Mouse (Mus musculus) liver, embryonic 14.5 days (tissue): Measurements from ENCODE around the gene Dio1. TPM values are rescaled to one million over a fixed set of nuclear protein-coding genes. Genes with fewer than 3 reads are reported as not detected.

Experiments used
- ATAC-seq: fragments of 200-750 bp; cut with Nextera tagmentation; 2 replicates; pipeline ENCODE4 v1.8.0; 2017; ENCODE audit warnings: moderate number of reproducible peaks, mild to moderate bottlenecking, moderate library complexity; ENCODE audit not compliant: insufficient read depth
- DNase-seq, 3 experiments: peaks; one replicate each; pipeline ENCODE4 v3.0.0-alpha.2; 2012 to 2013; ENCODE audit warnings: low read depth in 3 of 3, low spot score in 3 of 3
- H3K27ac ChIP-seq: fragments of 300-500 bp; sonication (generic); 2 replicates; pipeline ENCODE4 v1.5.1; 2014; ENCODE audit warnings: moderate library complexity, mild to moderate bottlenecking, control low read depth, inconsistent platforms
- H3K27me3 ChIP-seq: fragments of 300-500 bp; sonication (generic); 2 replicates; pipeline ENCODE4 v1.6.1; 2014; ENCODE audit warnings: mild to moderate bottlenecking, low read length, moderate library complexity; ENCODE audit not compliant: control insufficient read depth, insufficient read depth
- H3K36me3 ChIP-seq: fragments of 300-500 bp; sonication (generic); replicated peaks from 2 replicates; pipeline ENCODE4 v1.6.1; 2014; ENCODE audit warnings: low read depth; ENCODE audit not compliant: control insufficient read depth, insufficient read depth
- H3K4me1 ChIP-seq, 2 experiments: fragments of 200-500 bp in 1 of 2; fragments of 300-500 bp in 1 of 2; sonication (generic) in 1 of 2; replicated peaks; 2 replicates each; pipeline ENCODE4 v1.6.1; 2012 to 2014; ENCODE audit warnings: antibody characterized with exemption in 1 of 2, inconsistent platforms in 1 of 2, low read length in 1 of 2; ENCODE audit not compliant: control insufficient read depth in 2 of 2, insufficient read depth in 2 of 2
- H3K4me2 ChIP-seq: fragments of 300-500 bp; sonication (generic); 2 replicates; pipeline ENCODE4 v1.6.1; 2014; ENCODE audit warnings: low read depth, mild to moderate bottlenecking, control low read depth, moderate library complexity
- H3K4me3 ChIP-seq, 2 experiments: fragments of 200-500 bp in 1 of 2; fragments of 300-500 bp in 1 of 2; sonication (generic) in 1 of 2; 2 replicates each; pipeline ENCODE4 v1.5.1; 2012 to 2014; ENCODE audit warnings: low read depth in 2 of 2, low read length in 2 of 2, mild to moderate bottlenecking in 2 of 2, control low read depth in 1 of 2, inconsistent platforms in 1 of 2, moderate library complexity in 1 of 2; ENCODE audit not compliant: insufficient read depth in 1 of 2
- H3K9ac ChIP-seq: fragments of 300-500 bp; sonication (generic); replicated peaks from 2 replicates; pipeline ENCODE4 v1.6.1; 2014; ENCODE audit warnings: mild to moderate bottlenecking, control low read depth, moderate library complexity
- H3K9me3 ChIP-seq: fragments of 300-500 bp; sonication (generic); 2 replicates; pipeline ENCODE4 v1.6.1; 2016; ENCODE audit warnings: low read length, mixed read lengths; ENCODE audit not compliant: control insufficient read depth
- CTCF ChIP-seq: IDR thresholded peaks from 2 replicates; pipeline ENCODE4 v1.5.1; 2016; ENCODE audit warnings: antibody characterized with exemption, low read depth, control low read depth
- EP300 ChIP-seq: IDR thresholded peaks from 2 replicates; pipeline ENCODE4 v1.6.1; 2016; ENCODE audit warnings: antibody characterized with exemption, low read depth
- WGBS: fragments of 180-500 bp; shearing (Covaris S2); extraction: QIAGEN DNeasy Blood & Tissue Kit; methylation state at CpG from one replicate; pipeline ENCODE4 v1.1.7; 2014; ENCODE audit not compliant: insufficient replicate concordance; 5-methylcytosine and 5-hydroxymethylcytosine counted together
- polyA plus RNA-seq, 2 experiments: library from polyadenylated mRNA; depleted of rRNA in 1 of 2; stranded (reverse) in 1 of 2; unstranded in 1 of 2; fragments of >200 nt; fragmentation: Nextera tagmentation in 1 of 2; extraction: Ambion mirVana in 1 of 2; gene quantifications; 2 replicates each; pipeline versions ENCODE4 v1.2.1 to v1.2.3; 2012 to 2014

The Dio1 gene
- polyA plus RNA-seq, 2 experiments = not detected

DNA sequence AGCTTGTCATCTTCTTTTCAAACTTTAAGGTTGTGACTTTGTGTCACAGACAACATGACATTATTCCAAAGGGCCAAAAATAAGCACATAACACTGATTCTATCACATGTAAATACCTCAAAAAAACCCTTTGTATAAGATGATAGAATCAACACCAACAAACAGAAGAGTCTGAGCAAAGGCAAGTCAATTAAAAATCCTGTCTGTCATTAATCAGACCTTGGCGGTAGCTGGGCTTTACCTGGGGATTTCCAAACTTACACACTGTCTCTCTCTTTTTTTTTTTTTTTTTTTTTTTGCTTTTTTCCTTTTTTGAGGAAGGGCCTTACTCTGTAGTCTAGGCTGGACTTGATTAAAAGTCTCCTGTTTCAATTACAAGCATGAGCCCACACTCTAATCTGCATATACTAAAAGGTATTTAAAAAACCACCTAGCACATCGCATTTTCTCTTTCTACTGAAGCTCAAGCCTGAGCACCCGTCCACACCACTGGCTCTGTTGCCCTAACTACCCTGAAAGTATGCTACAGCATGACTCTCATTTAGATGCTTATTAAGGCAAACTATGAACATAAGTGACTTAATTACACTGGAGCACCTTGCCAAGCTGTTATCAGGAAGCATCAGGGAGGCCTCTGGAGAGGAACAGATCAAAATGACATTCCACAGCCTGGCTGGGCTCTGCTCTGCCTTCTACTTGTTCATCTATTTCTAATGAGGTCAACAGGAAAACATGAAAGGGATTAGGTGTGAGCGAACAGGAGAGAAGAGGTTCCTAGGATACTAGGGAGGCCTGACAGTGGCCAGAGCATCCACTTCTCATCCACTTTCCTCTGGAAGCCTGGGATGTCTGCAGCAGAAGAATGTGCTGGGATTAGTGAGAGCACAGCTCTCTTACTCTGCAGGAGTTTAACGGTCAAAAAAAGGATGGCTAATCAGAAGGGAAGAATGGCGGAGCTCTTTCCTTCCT lies 63.3 kb downstream of the Dio1 start:
- WGBS = 80% methylated on average over 6 of the region's 6 CpGs
- TF ChIP-seq CTCF (no peak), EP300 (no peak)
- Histone ChIP-seq H3K9me3 (no peaks in the 10 kb centered on the region), H3K36me3 (no peaks in the 10 kb centered on the region; the same call in 1 of the 2 replicates), H3K27me3 (no peaks in the 10 kb centered on the region), H3K4me3 (no peak overlapping the region), H3K4me2 (no peak overlapping the region), H3K4me1 (peaks cover 0 to 4% of the 10 kb centered on the region in 2 experiments; a peak in 1 of 4 replicates), H3K9ac (no peak overlapping the region), H3K27ac (no peak overlapping the region)
- DNase-seq = no peak
- no peak for ATAC-seq

Other genes with a start within 250 kb of the Dio1 start
- gene Mrpl37, start 240.3 kb downstream of the Dio1 start, polyA plus RNA-seq (2012; rRNA removed) = 36.4 and 38.8 TPM in 2 replicates
- gene Mrpl37, start 240.3 kb downstream of the Dio1 start, polyA plus RNA-seq (2014; fragmentation: Nextera tagmentation; extraction: Ambion mirVana) = 57.9 and 65.4 TPM in 2 replicates
- 1.7 and 1.9 TPM in 2 replicates for gene Cyb5rl, start 240.2 kb downstream of the Dio1 start, polyA plus RNA-seq (2012; rRNA removed)
- gene Cyb5rl, start 240.2 kb downstream of the Dio1 start, polyA plus RNA-seq (2014; fragmentation: Nextera tagmentation; extraction: Ambion mirVana) = 1.2 and 2.0 TPM in 2 replicates
- not detected in 2 replicates for gene Cdcp2, start 210.3 kb downstream of the Dio1 start, polyA plus RNA-seq (2012; rRNA removed)
- not detected in 2 replicates for gene Cdcp2, start 210.3 kb downstream of the Dio1 start, polyA plus RNA-seq (2014; fragmentation: Nextera tagmentation; extraction: Ambion mirVana)
- gene Tmem59, start 128.8 kb downstream of the Dio1 start, polyA plus RNA-seq (2012; rRNA removed) = 51.3 and 53.7 TPM in 2 replicates
- gene Tmem59, start 128.8 kb downstream of the Dio1 start, polyA plus RNA-seq (2014; fragmentation: Nextera tagmentation; extraction: Ambion mirVana) = 129 and 144 TPM in 2 replicates
- gene Tceanc2, start 128.1 kb downstream of the Dio1 start, polyA plus RNA-seq (2012; rRNA removed) = 3.3 and 5.5 TPM in 2 replicates
- gene Tceanc2, start 128.1 kb downstream of the Dio1 start, polyA plus RNA-seq (2014; fragmentation: Nextera tagmentation; extraction: Ambion mirVana) = 11.3 and 24.2 TPM in 2 replicates
- gene Ldlrad1, start 98.0 kb downstream of the Dio1 start, polyA plus RNA-seq (2012; rRNA removed) = not detected in 2 replicates
- gene Ldlrad1, start 98.0 kb downstream of the Dio1 start, polyA plus RNA-seq (2014; fragmentation: Nextera tagmentation; extraction: Ambion mirVana) = not detected in 2 replicates
- 4.3 and 7.6 TPM in 2 replicates for gene Lrrc42, start 53.6 kb downstream of the Dio1 start, polyA plus RNA-seq (2012; rRNA removed)
- gene Lrrc42, start 53.6 kb downstream of the Dio1 start, polyA plus RNA-seq (2014; fragmentation: Nextera tagmentation; extraction: Ambion mirVana) = 11.1 TPM in 2 replicates
- gene Hspb11, start 53.6 kb downstream of the Dio1 start, polyA plus RNA-seq (2012; rRNA removed) = 2.2 and 3.6 TPM in 2 replicates
- gene Hspb11, start 53.6 kb downstream of the Dio1 start, polyA plus RNA-seq (2014; fragmentation: Nextera tagmentation; extraction: Ambion mirVana) = 7.8 and 8.2 TPM in 2 replicates
- gene Yipf1, start 7.2 kb upstream of the Dio1 start, polyA plus RNA-seq (2012; rRNA removed) = 11.9 and 12.7 TPM in 2 replicates
- gene Yipf1, start 7.2 kb upstream of the Dio1 start, polyA plus RNA-seq (2014; fragmentation: Nextera tagmentation; extraction: Ambion mirVana) = 23.0 and 27.3 TPM in 2 replicates
- gene Ndc1, start 60.6 kb upstream of the Dio1 start, polyA plus RNA-seq (2012; rRNA removed) = 8.7 and 9.6 TPM in 2 replicates
- 17.2 and 21.2 TPM in 2 replicates for gene Ndc1, start 60.6 kb upstream of the Dio1 start, polyA plus RNA-seq (2014; fragmentation: Nextera tagmentation; extraction: Ambion mirVana)
- 0.17 and 0.35 TPM in 2 replicates for gene Glis1, start 127.4 kb upstream of the Dio1 start, polyA plus RNA-seq (2012; rRNA removed)
- 0.10 and 0.40 TPM in 2 replicates for gene Glis1, start 127.4 kb upstream of the Dio1 start, polyA plus RNA-seq (2014; fragmentation: Nextera tagmentation; extraction: Ambion mirVana)